Mouse (Mus musculus) limb, embryonic 11.5 days (tissue): Measurements from ENCODE around the gene Armh3. TPM values are rescaled to one million over a fixed set of nuclear protein-coding genes. Genes with fewer than 3 reads are reported as not detected.

Experiments used
- ATAC-seq: fragments of 200-750 bp; cut with Nextera tagmentation; 2 replicates; pipeline ENCODE4 v1.8.0; 2017; ENCODE audit warnings: low read depth; ENCODE audit not compliant: insufficient number of reproducible peaks, low FRiP score, low TSS enrichment
- DNase-seq: peaks from one replicate; pipeline ENCODE4 v3.0.0-alpha.2; 2015; ENCODE audit warnings: low spot score
- H3K27ac ChIP-seq: fragments of 300-500 bp; sonication (generic); replicated peaks from 2 replicates; pipeline ENCODE4 v1.5.1; 2014; ENCODE audit warnings: low read depth, mild to moderate bottlenecking, low read length
- H3K27me3 ChIP-seq: fragments of 300-500 bp; sonication (generic); 2 replicates; pipeline ENCODE4 v1.6.1; 2014; ENCODE audit warnings: mild to moderate bottlenecking, low read length, mixed read lengths; ENCODE audit not compliant: control insufficient read depth, insufficient read depth
- H3K36me3 ChIP-seq: fragments of 300-500 bp; sonication (generic); 2 replicates; pipeline ENCODE4 v1.6.1; 2014; ENCODE audit warnings: mild to moderate bottlenecking, low read length, moderate library complexity, mixed read lengths; ENCODE audit not compliant: control insufficient read depth, insufficient read depth
- H3K4me1 ChIP-seq: fragments of 300-500 bp; sonication (generic); 2 replicates; pipeline ENCODE4 v1.6.1; 2014; ENCODE audit warnings: low read length, mixed read lengths; ENCODE audit not compliant: control insufficient read depth, insufficient read depth
- H3K4me2 ChIP-seq: fragments of 300-500 bp; sonication (generic); 2 replicates; pipeline ENCODE4 v1.6.1; 2014; ENCODE audit warnings: low read depth, mild to moderate bottlenecking, moderate library complexity; ENCODE audit not compliant: severe bottlenecking
- H3K4me3 ChIP-seq: fragments of 300-500 bp; sonication (generic); 2 replicates; pipeline ENCODE4 v1.5.1; 2014; ENCODE audit warnings: low read depth, low read length
- H3K9ac ChIP-seq: fragments of 300-500 bp; sonication (generic); 2 replicates; pipeline ENCODE4 v1.6.1; 2014; ENCODE audit warnings: mild to moderate bottlenecking, low read length
- H3K9me3 ChIP-seq: fragments of 300-500 bp; sonication (generic); 2 replicates; pipeline ENCODE4 v1.6.1; 2016; ENCODE audit warnings: low read length; ENCODE audit not compliant: control insufficient read depth
- WGBS: fragments of 180-500 bp; shearing (Covaris S2); extraction: QIAGEN DNeasy Blood & Tissue Kit; methylation state at CpG from one replicate; pipeline ENCODE4 v1.1.7; 2014; 5-methylcytosine and 5-hydroxymethylcytosine counted together
- polyA plus RNA-seq: library from polyadenylated mRNA; unstranded; fragments of >200 nt; fragmentation: Nextera tagmentation; extraction: Ambion mirVana; gene quantifications from 2 replicates; pipeline ENCODE4 v1.2.1, GENCODE M21; 2014

Armh3 gene
- 15.0 and 16.3 TPM in 2 replicates for polyA plus RNA-seq

DNA sequence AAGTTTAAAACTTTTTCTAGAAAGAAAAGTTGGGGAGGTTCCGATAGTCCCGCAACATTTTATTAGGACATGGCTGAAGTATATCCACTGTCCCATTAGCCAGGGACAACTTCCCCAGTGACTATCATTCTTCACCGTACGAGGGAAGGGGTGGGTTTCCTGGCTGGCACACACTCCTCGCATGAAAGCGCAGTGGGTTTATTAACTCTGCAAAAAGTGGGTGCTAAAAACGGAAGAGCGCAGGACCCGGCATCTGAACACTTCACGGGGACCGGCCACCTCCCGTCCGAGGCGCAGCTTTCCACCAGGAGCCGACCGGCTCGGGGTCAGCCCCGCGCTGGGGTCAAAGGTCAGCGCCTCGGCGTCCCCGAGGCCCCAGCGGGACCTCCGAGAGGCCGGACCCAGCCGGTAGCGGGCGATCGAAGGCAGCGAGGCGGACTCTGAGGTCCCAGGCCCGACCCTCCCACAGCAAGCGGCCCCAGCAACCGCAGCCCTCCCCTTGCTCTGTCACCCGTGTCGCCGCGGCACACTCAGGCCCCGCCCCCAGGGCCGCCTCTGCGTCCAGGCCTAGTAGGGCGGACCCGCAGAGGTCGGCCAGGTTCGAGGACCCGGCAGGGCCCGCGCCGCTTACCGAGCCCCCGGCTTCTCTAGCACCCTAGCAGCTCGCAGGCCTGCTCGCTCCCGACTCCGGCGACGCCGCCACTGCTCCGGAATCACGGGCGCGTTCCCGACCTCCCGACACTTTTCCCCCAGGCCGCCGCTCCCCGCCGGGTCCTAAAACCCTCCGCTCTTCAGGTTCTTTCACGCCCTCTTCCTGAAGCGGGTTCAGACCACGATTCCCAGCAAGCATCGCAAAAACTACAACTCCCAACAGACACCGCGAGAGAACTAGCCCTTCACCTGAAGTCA lies at the start of gene Armh3:
TSS of gene Armh3 (minus strand) at position 704 of the 909 bp plus-strand sequence.
- Histone ChIP-seq H3K9ac (peak within 1 kb of the TSS; percentile 79), H3K4me3 (peak within 1 kb of the TSS; percentile 74), H3K4me2 (peak within 1 kb of the TSS; percentile 62), H3K27me3 (no peaks in the 10 kb centered on the region), H3K36me3 (no peaks in the 10 kb centered on the region), H3K27ac (peak within 1 kb of the TSS; percentile 42), H3K4me1 (no peaks in the 10 kb centered on the region), H3K9me3 (no peaks in the 10 kb centered on the region)
- ATAC-seq = peak; percentile 90
- DNase-seq = peak; percentile 97
- WGBS = 2% methylated on average over 64 of the region's 76 CpGs

DNA sequence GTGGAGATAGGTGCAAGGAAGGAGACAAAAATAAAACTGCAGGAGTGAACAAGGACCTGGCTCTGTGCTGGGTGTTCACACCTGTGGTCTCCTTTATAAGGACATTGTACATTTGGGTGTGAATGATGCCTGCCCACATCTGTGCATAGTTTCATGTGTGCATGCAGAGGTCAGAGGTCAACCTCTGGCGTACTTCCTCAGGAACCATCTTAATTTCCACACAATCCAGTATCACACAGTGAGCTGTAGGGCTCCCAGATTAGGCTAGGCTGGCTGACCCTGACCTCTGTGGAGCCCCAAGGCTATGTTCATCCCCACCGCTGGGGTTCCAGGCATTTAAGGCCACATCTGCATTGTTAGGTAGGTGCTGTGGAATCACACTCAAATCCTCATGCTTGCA lies 49.1 kb upstream of the Armh3 start:
- Histone ChIP-seq H3K36me3 (no peaks in the 10 kb centered on the region), H3K4me2 (no peak overlapping the region), H3K27ac (no peak overlapping the region), H3K4me1 (peaks cover 18% of the 10 kb centered on the region), H3K27me3 (no peaks in the 10 kb centered on the region), H3K4me3 (no peak overlapping the region), H3K9ac (no peak overlapping the region), H3K9me3 (no peaks in the 10 kb centered on the region)
- DNase-seq = no peak
- ATAC-seq = no peak
- 31% methylated on average over 2 of the region's 2 CpGs for WGBS

DNA sequence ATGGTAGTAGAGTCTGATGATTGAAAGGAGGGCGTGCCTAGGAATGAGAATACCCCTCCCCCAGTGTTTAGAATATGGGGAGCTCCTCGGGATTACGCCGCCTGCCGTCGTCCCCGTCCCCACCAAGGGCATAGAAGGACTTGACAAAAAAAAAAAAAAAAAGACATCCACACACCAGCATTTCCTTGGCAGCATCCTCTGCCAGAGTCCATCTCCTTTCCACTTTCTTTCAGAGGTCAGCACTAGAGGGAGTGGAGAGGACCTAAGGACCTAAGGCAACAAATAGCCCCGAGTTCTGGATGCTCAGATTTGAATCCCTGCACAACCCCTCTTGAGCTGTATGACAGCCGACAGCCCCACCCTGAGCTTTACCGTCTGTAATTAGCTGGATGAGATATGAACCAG lies 48.3 kb upstream of the Armh3 start:
- Histone ChIP-seq H3K4me1 (peaks cover 24% of the 10 kb centered on the region), H3K36me3 (no peaks in the 10 kb centered on the region), H3K4me2 (peak overlapping the region; percentile 7; the same call in 1 of the 2 replicates), H3K9me3 (no peaks in the 10 kb centered on the region), H3K27me3 (no peaks in the 10 kb centered on the region), H3K9ac (no peak overlapping the region), H3K27ac (0 out of 2 replicates have a peak overlapping the region, but pooled peaks have one; percentile 33), H3K4me3 (no peak overlapping the region)
- WGBS = 7% methylated on average over 10 of the region's 10 CpGs
- ATAC-seq (no peak), DNase-seq (no peak)

DNA sequence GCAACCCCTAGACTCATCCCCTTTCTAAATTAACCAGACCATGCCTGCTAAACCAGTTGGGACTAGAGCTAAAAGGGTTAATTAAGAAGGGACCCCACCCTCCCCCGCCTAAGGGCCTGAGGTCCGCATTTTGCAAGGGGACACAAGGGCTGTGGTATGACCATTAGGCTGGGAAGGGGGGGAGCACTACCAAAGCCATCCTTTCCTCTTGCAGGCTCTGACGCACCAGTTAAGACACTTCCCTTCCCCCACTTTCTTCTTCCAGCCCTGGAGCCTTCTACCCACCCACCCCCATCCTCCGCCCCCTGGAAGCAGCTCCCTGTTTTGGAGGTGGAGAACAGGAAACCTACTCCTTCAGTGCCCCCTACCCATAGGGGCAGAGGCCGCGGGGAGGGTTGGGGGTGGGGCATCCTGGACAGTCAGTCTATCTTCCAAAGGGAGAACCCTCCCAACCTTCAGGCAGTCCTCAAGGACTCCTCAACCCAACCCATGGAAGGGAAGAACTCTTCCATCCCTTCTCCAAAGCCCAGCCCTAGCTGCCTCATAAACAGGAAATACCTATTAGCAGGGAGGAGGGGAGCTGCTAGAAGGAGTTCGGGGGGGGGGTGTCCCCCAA lies 47.5 kb upstream of the Armh3 start:
- no peaks in the 10 kb centered on the region for H3K9me3 ChIP-seq
- peak overlapping the region; percentile 97 for H3K9ac ChIP-seq
- H3K27ac ChIP-seq = peak overlapping the region; percentile 94
- ATAC-seq = peak; percentile 27
- H3K4me1 ChIP-seq = peaks cover 29% of the 10 kb centered on the region
- DNase-seq = peak; percentile 63
- H3K36me3 ChIP-seq = no peaks in the 10 kb centered on the region
- peak overlapping the region; percentile 78 for H3K4me3 ChIP-seq
- H3K27me3 ChIP-seq = no peaks in the 10 kb centered on the region
- WGBS = 0% methylated on average over 7 of the region's 7 CpGs
- H3K4me2 ChIP-seq = peak overlapping the region; percentile 47

DNA sequence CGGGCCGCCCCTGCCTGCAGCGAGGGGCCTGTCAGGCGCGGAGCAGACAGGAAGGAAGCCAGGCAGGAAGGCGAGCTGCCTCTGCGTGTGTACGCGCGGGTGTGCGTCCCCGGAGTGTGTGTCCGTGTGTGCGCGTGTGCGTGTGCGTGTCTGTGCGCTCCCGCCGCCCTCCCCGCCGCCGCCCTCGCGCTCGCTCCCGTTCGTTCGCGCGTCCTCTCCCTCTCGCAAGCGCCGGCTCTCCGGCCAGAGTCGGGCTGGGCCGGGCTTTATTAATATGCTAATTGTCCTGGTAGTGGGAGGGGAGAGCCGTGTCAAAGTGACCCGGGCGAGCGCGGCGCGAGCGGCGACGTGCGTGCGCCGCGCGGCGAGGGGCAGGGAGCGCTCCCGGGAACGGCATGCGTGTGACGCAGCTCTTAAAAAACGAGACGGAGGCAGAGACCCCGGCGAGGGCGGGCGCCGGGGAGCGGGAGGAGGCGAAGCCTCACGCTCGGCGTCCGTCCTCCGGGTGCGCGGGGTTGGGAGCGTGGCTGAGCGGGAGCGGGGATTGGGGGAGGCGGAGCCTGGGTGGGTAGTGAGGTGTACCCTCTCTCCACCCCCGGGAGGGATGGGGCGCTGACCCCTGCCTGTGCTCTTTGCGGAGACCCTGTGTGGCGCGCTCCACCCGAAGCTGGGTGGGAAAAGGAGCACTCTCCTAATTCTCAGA lies 46.9 kb upstream of the Armh3 start, which contains the start of gene Ldb1:
TSS of gene Ldb1 (minus strand) at position 222 of the 703 bp plus-strand sequence.
- peak within 1 kb of the TSS; percentile 94 for H3K27ac ChIP-seq
- H3K4me3 ChIP-seq = peak within 1 kb of the TSS; percentile 78
- WGBS = under 1% methylated on average over 80 of the region's 84 CpGs
- H3K4me1 ChIP-seq = peaks cover 35% of the 10 kb centered on the region
- no peaks in the 10 kb centered on the region for H3K9me3 ChIP-seq
- DNase-seq (peak; percentile 87), ATAC-seq (peak; percentile 60)
- no peaks in the 10 kb centered on the region for H3K36me3 ChIP-seq
- H3K4me2 ChIP-seq = peak within 1 kb of the TSS; percentile 47
- peak within 1 kb of the TSS; percentile 97 for H3K9ac ChIP-seq
- no peaks in the 10 kb centered on the region for H3K27me3 ChIP-seq

DNA sequence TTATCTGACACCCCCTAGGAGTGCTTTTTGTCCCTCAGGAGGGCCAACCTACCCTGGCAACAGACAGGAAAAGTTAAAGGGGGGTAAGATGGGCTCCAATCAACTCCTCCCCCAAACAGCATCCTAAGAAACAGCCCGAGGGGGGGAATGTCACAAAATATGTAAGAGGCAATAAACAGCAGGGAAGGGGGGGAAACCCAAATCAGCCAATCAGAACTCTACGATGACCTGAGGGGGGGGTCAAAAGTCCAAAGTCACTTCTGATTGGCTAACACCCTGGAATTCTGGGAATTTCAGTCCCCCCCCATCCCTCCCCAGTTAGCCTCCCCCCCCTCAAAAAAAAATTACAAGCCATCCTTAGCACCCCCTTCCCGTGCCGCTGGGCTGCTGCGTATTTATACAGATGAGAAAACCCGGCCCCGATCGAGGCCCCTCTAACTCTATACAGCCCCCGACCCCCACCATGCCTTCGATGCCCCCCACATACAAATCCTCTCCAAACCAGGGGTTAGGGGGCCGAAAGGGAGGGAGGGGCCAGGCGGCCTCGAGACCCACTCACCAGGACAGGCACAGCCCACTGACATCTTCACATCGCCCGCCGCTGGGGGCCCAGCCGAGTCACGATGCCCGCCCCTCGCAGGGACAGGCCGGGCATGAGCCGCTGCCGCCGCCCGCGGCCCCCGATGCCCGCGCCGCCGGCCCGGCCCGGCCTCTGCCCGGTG lies 46.1 kb upstream of the Armh3 start, which contains the start of gene Pprc1:
TSS of gene Pprc1 (plus strand) at position 616 of the 722 bp plus-strand sequence.
- peaks cover 38% of the 10 kb centered on the region for H3K4me1 ChIP-seq
- H3K27me3 ChIP-seq = no peaks in the 10 kb centered on the region
- H3K9ac ChIP-seq = peak within 1 kb of the TSS; percentile 97
- peak within 1 kb of the TSS; percentile 47 for H3K4me2 ChIP-seq
- peak within 1 kb of the TSS; percentile 78 for H3K4me3 ChIP-seq
- WGBS = under 1% methylated on average over 32 of the region's 34 CpGs
- peak within 1 kb of the TSS; percentile 95 for H3K27ac ChIP-seq
- DNase-seq (peak; percentile 57), ATAC-seq (peak; percentile 8; the same call in 1 of the 2 replicates)
- H3K36me3 ChIP-seq = no peaks in the 10 kb centered on the region
- H3K9me3 ChIP-seq = no peaks in the 10 kb centered on the region

DNA sequence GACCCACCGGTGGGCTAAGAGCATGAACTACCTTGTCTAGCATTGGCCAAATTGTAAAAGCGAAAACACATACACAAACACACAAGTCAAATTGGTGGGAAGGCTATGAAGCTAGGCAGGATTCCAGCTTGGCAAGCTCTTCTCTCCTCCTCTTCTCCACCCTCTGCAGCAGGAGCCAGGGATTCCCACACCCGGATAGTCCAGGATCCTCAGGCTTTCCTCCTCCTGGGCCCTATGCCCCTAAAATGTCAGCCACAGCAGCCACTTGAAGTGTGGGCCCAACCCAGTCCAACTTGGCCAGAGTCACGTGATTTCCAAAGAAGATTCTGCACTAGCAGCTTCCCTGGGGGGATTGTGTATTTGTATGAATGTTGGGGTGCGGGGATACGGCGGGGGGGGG lies 45.1 kb upstream of the Armh3 start:
- Histone ChIP-seq H3K4me3 (peak overlapping the region; percentile 78), H3K9me3 (no peaks in the 10 kb centered on the region), H3K9ac (no peak overlapping the region), H3K4me1 (peaks cover 38% of the 10 kb centered on the region), H3K27me3 (no peaks in the 10 kb centered on the region), H3K4me2 (peak overlapping the region; percentile 47), H3K27ac (peak overlapping the region; percentile 95), H3K36me3 (no peaks in the 10 kb centered on the region)
- 64% methylated on average over 7 of the region's 7 CpGs for WGBS
- DNase-seq (no peak), ATAC-seq (no peak)
